Mouse (Mus musculus): ENCODE data around the gene Srd5a3. TPM values are rescaled to one million over a fixed set of nuclear protein-coding genes. Genes with fewer than 3 reads are reported as not detected.

Gene Srd5a3
- polyA plus RNA-seq, 1 experiment from 2014 or later: 48.1 TPM

DNA sequence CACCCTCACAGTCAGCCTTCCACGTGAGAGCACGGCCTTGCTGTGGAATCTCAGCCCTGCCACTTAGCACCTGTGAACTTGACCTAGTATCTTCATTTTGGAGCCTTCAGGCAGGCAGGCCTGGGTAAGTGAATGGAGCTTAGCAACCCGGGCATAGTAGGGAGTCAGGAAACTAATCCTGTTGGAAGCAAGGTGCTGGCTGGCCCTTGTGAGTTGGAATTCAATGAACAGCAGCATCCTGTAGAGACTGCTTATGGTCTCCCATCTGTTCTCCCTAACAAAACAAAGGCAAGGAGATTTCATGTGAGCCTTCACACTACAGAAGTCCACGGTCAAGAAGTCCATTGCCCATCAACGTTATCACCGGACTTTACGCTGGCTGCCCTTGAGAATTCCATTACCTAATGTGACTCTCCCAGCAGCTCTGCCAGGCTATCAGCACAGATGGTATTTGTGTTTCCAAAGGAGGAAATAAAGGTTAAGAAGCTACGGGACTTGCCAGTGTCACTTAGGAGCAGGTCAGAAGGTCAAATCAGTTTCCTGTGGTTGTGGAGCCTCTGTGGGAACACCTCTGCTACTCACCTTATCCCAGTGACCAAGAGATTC is 24.5 kb upstream of the Srd5a3 start:
- Histone ChIP-seq H3K4me2 (replicated peaks; ENCODE audit: low read depth, low read length) (no peak overlapping the region), H3K9me3 (ENCODE audit: low read length) (no peaks in the 10 kb centered on the region), H3K36me3 (ENCODE audit: insufficient read depth, low read length) (no peaks in the 10 kb centered on the region), H3K27ac (ENCODE audit: low read length) (no peak overlapping the region), H3K4me3 (ENCODE audit: low read depth, low read length) (no peak overlapping the region), H3K4me1 (ENCODE audit: insufficient read depth, low read depth, low read length) (no peaks in the 10 kb centered on the region), H3K27me3 (replicated peaks; ENCODE audit: insufficient read depth, low read length) (no peaks in the 10 kb centered on the region), H3K9ac (replicated peaks; ENCODE audit: low read depth) (no peak overlapping the region)
- ATAC-seq: no peak
- no peak for DNase-seq (ENCODE audit: low spot score)
- 55% methylated on average over 8 of the region's 8 CpGs for WGBS
- TF ChIP-seq EP300 (IDR thresholded peaks at IDR 0.05): no peak
- TF ChIP-seq CTCF (IDR thresholded peaks at IDR 0.05): no peak

DNA sequence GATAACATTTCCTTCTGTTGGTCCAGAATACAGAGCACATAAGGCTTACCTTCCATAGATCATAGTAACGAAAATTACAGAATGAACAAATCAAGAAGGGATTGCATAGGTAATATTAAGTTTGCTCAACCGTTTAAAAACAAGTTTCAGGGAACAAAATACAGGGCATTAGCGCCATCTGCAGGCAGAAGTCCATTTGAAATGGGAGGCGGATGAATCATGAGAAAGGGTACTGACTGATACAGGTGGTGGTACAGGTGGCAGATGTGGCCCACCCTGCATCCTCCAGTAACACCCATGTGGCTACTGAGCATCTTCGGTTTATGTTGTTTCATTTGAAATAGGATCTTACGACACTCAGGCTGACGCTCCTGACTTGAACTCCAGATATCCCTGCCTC is 21.6 kb upstream of the Srd5a3 start:
- Histone ChIP-seq H3K4me1 (ENCODE audit: insufficient read depth, low read depth, low read length) (no peaks in the 10 kb centered on the region), H3K9me3 (ENCODE audit: low read length) (peaks cover 3% of the 10 kb centered on the region; the same call in 1 of the 2 replicates), H3K27ac (ENCODE audit: low read length) (no peak overlapping the region), H3K36me3 (ENCODE audit: insufficient read depth, low read length) (no peaks in the 10 kb centered on the region), H3K4me3 (ENCODE audit: low read depth, low read length) (no peak overlapping the region), H3K27me3 (replicated peaks; ENCODE audit: insufficient read depth, low read length) (no peaks in the 10 kb centered on the region), H3K9ac (replicated peaks; ENCODE audit: low read depth) (no peak overlapping the region), H3K4me2 (replicated peaks; ENCODE audit: low read depth, low read length) (no peak overlapping the region)
- TF ChIP-seq EP300 (IDR thresholded peaks at IDR 0.05): no peak
- TF ChIP-seq CTCF (IDR thresholded peaks at IDR 0.05): peak; percentile 85
- ATAC-seq (no peak), DNase-seq (ENCODE audit: low spot score) (peak; percentile 77)
- 31% methylated on average over 7 of the region's 7 CpGs for WGBS

DNA sequence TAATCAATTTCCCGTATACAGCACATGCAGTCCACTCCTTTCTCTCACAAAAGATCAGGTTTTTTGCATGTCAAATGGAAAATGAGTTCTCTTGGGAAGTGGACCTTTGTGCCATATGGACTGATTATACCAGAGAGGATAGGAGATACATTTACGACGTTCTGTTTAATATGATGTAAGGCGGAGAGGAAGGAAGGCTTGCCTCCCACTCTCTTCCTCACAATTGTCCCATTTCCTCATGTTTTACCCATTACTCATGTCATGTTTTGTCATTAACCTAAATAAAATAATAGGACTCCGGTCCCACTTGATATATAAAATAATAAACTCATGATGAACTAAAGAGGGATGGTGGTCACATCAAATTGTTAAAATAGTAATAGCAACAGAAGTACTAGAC is 19.4 kb upstream of the Srd5a3 start:
- DNase-seq (ENCODE audit: low spot score) (no peak), ATAC-seq (no peak)
- H3K27me3 ChIP-seq (replicated peaks; ENCODE audit: insufficient read depth, low read length): no peaks in the 10 kb centered on the region
- H3K27ac ChIP-seq (ENCODE audit: low read length): no peak overlapping the region
- peaks cover 3% of the 10 kb centered on the region; the same call in 1 of the 2 replicates for H3K9me3 ChIP-seq (ENCODE audit: low read length)
- no peaks in the 10 kb centered on the region for H3K36me3 ChIP-seq (ENCODE audit: insufficient read depth, low read length)
- H3K4me2 ChIP-seq (replicated peaks; ENCODE audit: low read depth, low read length): no peak overlapping the region
- no peaks in the 10 kb centered on the region for H3K4me1 ChIP-seq (ENCODE audit: insufficient read depth, low read depth, low read length)
- no peak overlapping the region for H3K4me3 ChIP-seq (ENCODE audit: low read depth, low read length)
- 65% methylated on average over 5 of the region's 5 CpGs for WGBS
- no peak; the same call in 1 of the 2 replicates for TF ChIP-seq EP300 (IDR thresholded peaks at IDR 0.05)
- no peak for TF ChIP-seq CTCF (IDR thresholded peaks at IDR 0.05)
- H3K9ac ChIP-seq (replicated peaks; ENCODE audit: low read depth): no peak overlapping the region

DNA sequence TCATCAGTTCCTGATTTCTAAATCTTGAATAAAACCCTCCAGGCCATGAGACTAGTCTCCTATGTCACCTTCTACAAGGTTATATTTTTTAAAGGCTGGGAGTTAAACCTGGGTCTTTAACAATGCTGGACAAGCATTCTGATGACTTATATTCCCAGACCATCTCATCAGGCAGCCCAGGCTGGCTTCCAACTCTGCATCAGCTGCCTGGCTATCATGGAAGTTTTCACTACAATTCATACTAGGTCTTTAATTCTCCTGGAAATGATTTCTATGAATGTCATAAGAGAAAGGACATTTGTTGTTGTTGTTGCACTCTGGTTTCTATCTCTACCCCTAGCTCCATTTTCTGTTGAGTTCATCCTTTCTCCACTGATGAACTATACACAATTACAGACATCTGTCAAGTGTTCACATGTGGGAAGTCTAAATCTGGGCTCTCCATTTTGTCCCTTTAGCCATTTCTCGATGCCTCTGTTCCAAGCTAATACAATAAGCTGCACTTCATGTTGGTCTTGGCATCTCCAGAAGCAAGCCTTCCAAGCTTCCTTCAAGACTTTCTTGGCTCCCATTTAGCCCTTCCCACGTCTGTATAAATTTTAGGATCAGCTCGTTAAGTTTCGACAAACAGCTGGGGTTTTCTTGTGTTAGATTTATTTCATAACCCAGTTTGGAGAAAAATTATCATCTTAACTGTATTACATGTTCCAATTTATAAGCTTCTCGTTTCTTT is 12.3 kb upstream of the Srd5a3 start:
- no peak overlapping the region for H3K9ac ChIP-seq (replicated peaks; ENCODE audit: low read depth)
- no peak overlapping the region for H3K4me3 ChIP-seq (ENCODE audit: low read depth, low read length)
- H3K4me2 ChIP-seq (replicated peaks; ENCODE audit: low read depth, low read length): no peak overlapping the region
- H3K4me1 ChIP-seq (ENCODE audit: insufficient read depth, low read depth, low read length): no peaks in the 10 kb centered on the region
- DNase-seq (ENCODE audit: low spot score) (peak; percentile 79), ATAC-seq (peak; percentile 80)
- H3K36me3 ChIP-seq (ENCODE audit: insufficient read depth, low read length): no peaks in the 10 kb centered on the region
- 61% methylated on average over 5 of the region's 5 CpGs for WGBS
- no peak for TF ChIP-seq EP300 (IDR thresholded peaks at IDR 0.05)
- no peak for TF ChIP-seq CTCF (IDR thresholded peaks at IDR 0.05)
- H3K9me3 ChIP-seq (ENCODE audit: low read length): peaks cover 3% of the 10 kb centered on the region; the same call in 1 of the 2 replicates
- no peaks in the 10 kb centered on the region for H3K27me3 ChIP-seq (replicated peaks; ENCODE audit: insufficient read depth, low read length)
- H3K27ac ChIP-seq (ENCODE audit: low read length): 0 out of 2 replicates have a peak overlapping the region, but pooled peaks have one; percentile 14

DNA sequence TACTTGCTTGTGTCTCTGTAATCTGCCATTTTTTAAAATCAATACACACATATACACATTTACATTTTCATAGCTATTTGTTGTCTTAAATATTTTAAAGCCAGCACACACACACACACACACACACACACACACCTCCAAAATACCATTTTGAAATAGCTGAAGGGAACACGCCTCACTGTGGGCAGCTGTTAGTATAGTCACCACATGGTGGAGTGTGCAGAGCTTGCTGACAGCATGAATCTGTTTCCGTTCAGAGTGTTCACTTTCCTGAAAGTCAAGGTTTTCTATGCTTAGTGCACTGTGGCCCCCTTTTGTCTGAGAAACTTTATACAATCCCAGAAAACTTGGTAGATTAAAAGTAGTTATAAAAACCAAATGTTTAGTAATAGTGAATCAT is 9.8 kb upstream of the Srd5a3 start:
- ATAC-seq (no peak), DNase-seq (ENCODE audit: low spot score) (peak; percentile 16)
- Histone ChIP-seq H3K27me3 (replicated peaks; ENCODE audit: insufficient read depth, low read length) (no peaks in the 10 kb centered on the region), H3K4me2 (replicated peaks; ENCODE audit: low read depth, low read length) (no peak overlapping the region), H3K36me3 (ENCODE audit: insufficient read depth, low read length) (no peaks in the 10 kb centered on the region), H3K4me1 (ENCODE audit: insufficient read depth, low read depth, low read length) (no peaks in the 10 kb centered on the region), H3K9ac (replicated peaks; ENCODE audit: low read depth) (no peak overlapping the region), H3K9me3 (ENCODE audit: low read length) (no peaks in the 10 kb centered on the region), H3K27ac (ENCODE audit: low read length) (no peak overlapping the region), H3K4me3 (ENCODE audit: low read depth, low read length) (no peak overlapping the region)
- 37% methylated on average over 2 of the region's 2 CpGs for WGBS
- TF ChIP-seq EP300 (IDR thresholded peaks at IDR 0.05): no peak
- peak; percentile 50 for TF ChIP-seq CTCF (IDR thresholded peaks at IDR 0.05)

DNA sequence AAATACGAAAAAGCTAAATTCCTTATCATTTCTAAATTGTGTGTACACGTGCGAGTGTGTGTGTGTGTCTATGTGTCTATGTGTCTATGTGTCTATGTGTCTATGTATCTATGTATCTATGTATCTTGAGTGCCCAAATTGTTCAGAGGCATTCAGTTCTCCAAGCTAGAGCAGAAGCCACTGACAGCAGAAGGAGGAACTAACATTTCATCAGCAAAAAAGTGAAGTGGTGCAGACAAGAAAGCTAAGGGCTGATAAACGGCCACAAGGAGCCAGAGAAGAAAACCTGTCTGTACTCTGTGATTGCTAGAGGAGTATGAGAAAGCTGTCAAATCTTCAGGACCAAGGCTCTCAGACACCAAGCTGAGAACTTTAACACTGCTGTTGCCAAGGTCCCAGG is 8.1 kb upstream of the Srd5a3 start:
- 71% methylated on average over 4 of the region's 4 CpGs for WGBS
- no peak overlapping the region for H3K4me3 ChIP-seq (ENCODE audit: low read depth, low read length)
- H3K27me3 ChIP-seq (replicated peaks; ENCODE audit: insufficient read depth, low read length): no peaks in the 10 kb centered on the region
- no peak for ATAC-seq
- no peaks in the 10 kb centered on the region for H3K4me1 ChIP-seq (ENCODE audit: insufficient read depth, low read depth, low read length)
- no peak for DNase-seq (ENCODE audit: low spot score)
- H3K4me2 ChIP-seq (replicated peaks; ENCODE audit: low read depth, low read length): no peak overlapping the region
- no peak overlapping the region for H3K9ac ChIP-seq (replicated peaks; ENCODE audit: low read depth)
- no peak overlapping the region for H3K27ac ChIP-seq (ENCODE audit: low read length)
- no peak for TF ChIP-seq EP300 (IDR thresholded peaks at IDR 0.05)
- TF ChIP-seq CTCF (IDR thresholded peaks at IDR 0.05): no peak
- no peaks in the 10 kb centered on the region for H3K9me3 ChIP-seq (ENCODE audit: low read length)
- no peaks in the 10 kb centered on the region for H3K36me3 ChIP-seq (ENCODE audit: insufficient read depth, low read length)

Measured in lung, postnatal 0 days (tissue).